Comparison of ENCODE assay signal across 18 mouse cellular contexts in genomic region chr7:49326136-49326722, GRCm38 (mm10).
DNase-seq lines count a peak whose midpoint lies in the region; ATAC-seq and TF ChIP-seq lines count a peak whose summit lies in the region.
"Had no signal": no experiment of that assay in that cellular context is flagged by ENCODE, and none has a peak within 500 bp of the region (broad histone marks: within the 10 kb centered on the region; RNA-seq: fewer than 3 reads in every experiment).

No protein-coding gene starts in this region.

- 58% methylated on average over 5 of the region's 5 CpGs for WGBS in intestine, embryonic 16.5 days
- 68% methylated on average over 5 of the region's 5 CpGs for WGBS in intestine, postnatal 0 days
- WGBS in liver, embryonic 14.5 days (ENCODE audit: insufficient replicate concordance), result 45% methylated on average over 5 of the region's 5 CpGs
- WGBS in limb, embryonic 10.5 days, result 64% methylated on average over 5 of the region's 5 CpGs

- no peak overlapping the region for H3K27ac ChIP-seq in intestine, embryonic 16.5 days (ENCODE audit: low read length)
- no peak overlapping the region for H3K27ac ChIP-seq in intestine, postnatal 0 days (ENCODE audit: low read depth, low read length)
- H3K27ac ChIP-seq in liver, embryonic 14.5 days, result peak overlapping the region; percentile 57
- H3K27ac ChIP-seq in limb, embryonic 10.5 days, result peak overlapping the region; percentile 34; the same call in 1 of the 2 replicates
- H3K27ac ChIP-seq: embryonic facial prominence, embryonic 15.5 days had no signal

- H3K9ac ChIP-seq in intestine, embryonic 16.5 days (ENCODE audit: low read depth, low read length), result no peak overlapping the region
- no peak overlapping the region for H3K9ac ChIP-seq in intestine, postnatal 0 days (ENCODE audit: low read depth, low read length)
- H3K9ac ChIP-seq in liver, embryonic 14.5 days (replicated peaks), result no peak overlapping the region; the same call in 1 of the 2 replicates
- H3K9ac ChIP-seq: embryonic facial prominence, embryonic 15.5 days; heart, embryonic 12.5 days had no signal

- no peak for TF ChIP-seq CTCF in intestine, postnatal 0 days (IDR thresholded peaks at IDR 0.05; ENCODE audit: low read depth)
- no peak for TF ChIP-seq CTCF in liver, embryonic 14.5 days (IDR thresholded peaks at IDR 0.05; ENCODE audit: low read depth)

- peaks cover 27% of the 10 kb centered on the region for H3K4me1 ChIP-seq in intestine, embryonic 16.5 days (ENCODE audit: control insufficient read depth, insufficient read depth, low read length)
- H3K4me1 ChIP-seq in intestine, postnatal 0 days (replicated peaks; ENCODE audit: control insufficient read depth, insufficient read depth, low read length), result no peaks in the 10 kb centered on the region
- H3K4me1 ChIP-seq in liver, embryonic 14.5 days (replicated peaks; ENCODE audit: control insufficient read depth in 2 of 2, insufficient read depth in 2 of 2, low read length in 1 of 2), result peaks cover 38 to 43% of the 10 kb centered on the region in 2 experiments
- H3K4me1 ChIP-seq in limb, embryonic 10.5 days, result 0 out of 2 replicates have a peak, but pooled peaks cover 10% of the 10 kb centered on the region

- 0 out of 2 replicates have a peak, but pooled peaks have one; percentile 8 for ATAC-seq in intestine, embryonic 16.5 days
- ATAC-seq in intestine, postnatal 0 days, result no peak
- ATAC-seq in liver, embryonic 14.5 days (ENCODE audit: insufficient read depth), result no peak

- no peak for TF ChIP-seq EP300 in liver, embryonic 14.5 days (IDR thresholded peaks at IDR 0.05; ENCODE audit: low read depth)

- no peak for DNase-seq in liver, embryonic 14.5 days (ENCODE audit: low read depth in 3 of 3, low spot score in 3 of 3)
- DNase-seq in liver (no peak), MEL-GATA-1-ER (ENCODE audit: extremely low read depth, low read depth) (peak; percentile 67)
- DNase-seq in limb, embryonic 10.5 days (ENCODE audit: low spot score), result no peak
- no peak for DNase-seq in cerebellum, adult 11 months
- no peak for DNase-seq in adrenal gland, adult (ENCODE audit: inconsistent age in 2 of 2, low spot score in 1 of 2)
- DNase-seq: adrenal gland, postnatal 10 days; B cell, adult 2 months; cerebellum, adult 9-11 months; embryo, embryonic 11 days; kidney, postnatal 10 days; lung, postnatal 14 days; right cerebral cortex, postnatal 4 days; thymus, postnatal 25 days had no signal

- H3K4me3 ChIP-seq in intestine, embryonic 16.5 days (ENCODE audit: low read length), result no peak overlapping the region
- H3K4me3 ChIP-seq in intestine, postnatal 0 days (ENCODE audit: low read depth, low read length), result no peak overlapping the region
- no peak overlapping the region for H3K4me3 ChIP-seq in liver, embryonic 14.5 days (ENCODE audit: insufficient read depth in 1 of 2, low read depth in 2 of 2, low read length in 2 of 2)
- H3K4me3 ChIP-seq in limb, embryonic 10.5 days, result no peak overlapping the region
- H3K4me3 ChIP-seq: embryonic facial prominence, embryonic 15.5 days; heart, embryonic 12.5 days had no signal

- no peaks in the 10 kb centered on the region for H3K9me3 ChIP-seq in intestine, embryonic 16.5 days (ENCODE audit: control insufficient read depth, low read length)
- H3K9me3 ChIP-seq in intestine, postnatal 0 days (ENCODE audit: control insufficient read depth), result no peaks in the 10 kb centered on the region
- no peaks in the 10 kb centered on the region for H3K9me3 ChIP-seq in liver, embryonic 14.5 days (ENCODE audit: control insufficient read depth, low read length)
- no peaks in the 10 kb centered on the region for H3K9me3 ChIP-seq in limb, embryonic 10.5 days (replicated peaks)
- H3K9me3 ChIP-seq: embryonic facial prominence, embryonic 15.5 days had no signal

- no peaks in the 10 kb centered on the region for H3K27me3 ChIP-seq in intestine, embryonic 16.5 days (replicated peaks; ENCODE audit: control insufficient read depth, insufficient read depth, low read length)
- H3K27me3 ChIP-seq in intestine, postnatal 0 days (replicated peaks; ENCODE audit: control insufficient read depth, insufficient read depth, low read length), result no peaks in the 10 kb centered on the region
- H3K27me3 ChIP-seq in liver, embryonic 14.5 days (ENCODE audit: control insufficient read depth, insufficient read depth, low read length), result no peaks in the 10 kb centered on the region
- H3K27me3 ChIP-seq in limb, embryonic 10.5 days (ENCODE audit: low read depth, poor library complexity, severe bottlenecking), result no peaks in the 10 kb centered on the region
- H3K27me3 ChIP-seq: embryonic facial prominence, embryonic 15.5 days had no signal

- no peaks in the 10 kb centered on the region; the same call in 1 of the 2 replicates for H3K36me3 ChIP-seq in intestine, embryonic 16.5 days (ENCODE audit: control insufficient read depth, insufficient read depth, low read length)
- H3K36me3 ChIP-seq in intestine, postnatal 0 days (ENCODE audit: control insufficient read depth, insufficient read depth), result peaks cover 2% of the 10 kb centered on the region; the same call in 1 of the 2 replicates
- no peaks in the 10 kb centered on the region; the same call in 1 of the 2 replicates for H3K36me3 ChIP-seq in liver, embryonic 14.5 days (replicated peaks; ENCODE audit: control insufficient read depth, insufficient read depth, low read depth)
- H3K36me3 ChIP-seq in limb, embryonic 10.5 days, result no peaks in the 10 kb centered on the region
- H3K36me3 ChIP-seq: embryonic facial prominence, embryonic 15.5 days; heart, embryonic 12.5 days had no signal

- H3K4me2 ChIP-seq in intestine, embryonic 16.5 days (ENCODE audit: low read depth, low read length), result no peak overlapping the region
- H3K4me2 ChIP-seq in intestine, postnatal 0 days (replicated peaks; ENCODE audit: low read depth), result no peak overlapping the region
- H3K4me2 ChIP-seq in liver, embryonic 14.5 days (ENCODE audit: low read depth), result peak overlapping the region; percentile 13
- H3K4me2 ChIP-seq: embryonic facial prominence, embryonic 15.5 days; heart, embryonic 12.5 days had no signal

Comparison
In these comparisons a context has a peak if more than half of its experiments do, and no peak if none do; other contexts are left out.
1. H3K27ac ChIP-seq: peak in liver, embryonic 14.5 days (single experiment) and limb, embryonic 10.5 days (single experiment); none in intestine, embryonic 16.5 days (single experiment) and intestine, postnatal 0 days (single experiment).